ENCODE assay signal across 7 mouse cellular contexts in genomic region chr16:20185368-20185767, GRCm38 (mm10). TPM values are rescaled to one million over a fixed set of nuclear protein-coding genes. Genes with fewer than 3 reads are reported as not detected.
DNase-seq lines count a peak whose midpoint lies in the region; ATAC-seq and TF ChIP-seq lines count a peak whose summit lies in the region.

No protein-coding gene starts in this region.

- peaks cover 45% of the 10 kb centered on the region for H3K36me3 ChIP-seq in kidney, postnatal 0 days (ENCODE audit: insufficient read depth, low read length)
- peaks cover 56% of the 10 kb centered on the region for H3K36me3 ChIP-seq in C2C12 (ENCODE audit: control insufficient read depth, insufficient read depth)
- H3K36me3 ChIP-seq in hindbrain, postnatal 0 days (ENCODE audit: insufficient read depth, low read length), result peaks cover 29% of the 10 kb centered on the region

- DNase-seq in kidney, postnatal 0 days (ENCODE audit: low spot score), result peak; percentile 16
- no peak for DNase-seq in kidney, adult 11 months
- DNase-seq in ES-CJ7 (ENCODE audit: low read depth, low spot score), result peak; percentile 43
- DNase-seq in hindbrain, postnatal 0 days (ENCODE audit: low spot score), result peak; percentile 47
- DNase-seq in gastrocnemius, postnatal 4 days (ENCODE audit: low spot score in 2 of 2), result no peak
- DNase-seq in urinary bladder, postnatal 4 days (ENCODE audit: low spot score in 2 of 2), result no peak

- H3K9ac ChIP-seq in kidney, postnatal 0 days (ENCODE audit: low read depth, low read length), result no peak overlapping the region
- H3K9ac ChIP-seq in hindbrain, postnatal 0 days (replicated peaks; ENCODE audit: low read length), result no peak overlapping the region

- no peak overlapping the region for H3K4me3 ChIP-seq in kidney, postnatal 0 days (replicated peaks; ENCODE audit: low read depth, low read length)
- no peak overlapping the region for H3K4me3 ChIP-seq in C2C12 (ENCODE audit: insufficient read depth, poor library complexity, severe bottlenecking)
- H3K4me3 ChIP-seq in hindbrain, postnatal 0 days (ENCODE audit: low read length), result no peak overlapping the region

- H3K27me3 ChIP-seq in kidney, postnatal 0 days (ENCODE audit: insufficient read depth, low read length), result no peaks in the 10 kb centered on the region
- H3K27me3 ChIP-seq in C2C12 (ENCODE audit: control insufficient read depth, insufficient read depth, insufficient read length), result no peaks in the 10 kb centered on the region
- no peaks in the 10 kb centered on the region for H3K27me3 ChIP-seq in hindbrain, postnatal 0 days (ENCODE audit: insufficient read depth, low read length)

- H3K4me2 ChIP-seq in kidney, postnatal 0 days (ENCODE audit: low read length), result no peak overlapping the region
- no peak overlapping the region for H3K4me2 ChIP-seq in hindbrain, postnatal 0 days (ENCODE audit: low read depth, low read length)

- H3ac ChIP-seq in C2C12 (ENCODE audit: control insufficient read depth, insufficient read length, low read depth), result no peak overlapping the region

- no peak for ATAC-seq in kidney, postnatal 0 days (replicated peaks; ENCODE audit: low FRiP score, low read depth)
- 0 out of 2 replicates have a peak, but pooled peaks have one; percentile 27 for ATAC-seq in hindbrain, postnatal 0 days

- H3K4me1 ChIP-seq in kidney, postnatal 0 days (replicated peaks; ENCODE audit: insufficient read depth, low read length), result no peaks in the 10 kb centered on the region
- H3K4me1 ChIP-seq in hindbrain, postnatal 0 days (ENCODE audit: insufficient read depth, low read length), result no peaks in the 10 kb centered on the region

- 67% methylated on average over 2 of the region's 2 CpGs for WGBS in kidney, postnatal 0 days
- WGBS in hindbrain, postnatal 0 days, result 63% methylated on average over 2 of the region's 2 CpGs

- H3K79me3 ChIP-seq in C2C12 (ENCODE audit: low read depth), result no peaks in the 10 kb centered on the region

- no peaks in the 10 kb centered on the region for H3K9me3 ChIP-seq in kidney, postnatal 0 days (replicated peaks; ENCODE audit: low read length)
- H3K9me3 ChIP-seq in hindbrain, postnatal 0 days (ENCODE audit: low read length), result no peaks in the 10 kb centered on the region

- no peak overlapping the region for H3K27ac ChIP-seq in kidney, postnatal 0 days
- no peak overlapping the region for H3K27ac ChIP-seq in hindbrain, postnatal 0 days

- H3K79me2 ChIP-seq in C2C12 (ENCODE audit: control insufficient read depth, insufficient read depth), result no peaks in the 10 kb centered on the region

- TF ChIP-seq CTCF in kidney, postnatal 0 days (IDR thresholded peaks at IDR 0.05; ENCODE audit: low read depth), result peak; percentile 68
- peak; percentile 31 for TF ChIP-seq CTCF in C2C12 (IDR thresholded peaks at IDR 0.05; ENCODE audit: control insufficient read depth, insufficient read depth, insufficient read length)
- TF ChIP-seq CTCF in hindbrain, postnatal 0 days (IDR thresholded peaks at IDR 0.05; ENCODE audit: low read depth), result peak; percentile 70

TF ChIP-seq in C2C12, 6 proteins besides CTCF, POLR2A, EP300 and RAD21:
- TF ChIP-seq USF1 (IDR thresholded peaks at IDR 0.05; ENCODE audit: low read depth) (no peak), FOSL1 (IDR thresholded peaks at IDR 0.05; ENCODE audit: insufficient read depth, low read length, poor library complexity, severe bottlenecking) (no peak), MYOG (IDR thresholded peaks at IDR 0.05; ENCODE audit: control insufficient read depth, extremely low read depth, insufficient read length) (no peak), MYOD1 (IDR thresholded peaks at IDR 0.05; ENCODE audit: control insufficient read depth, insufficient read length, low read depth) (no peak), CEBPB (IDR thresholded peaks at IDR 0.05; ENCODE audit: low read depth) (no peak), MAX (IDR thresholded peaks at IDR 0.05) (no peak)

RNA-seq across cellular contexts. Expression of gene Yeats2, which starts 44.5 kb away (rescaled TPM):
- polyA plus RNA-seq in kidney, postnatal 0 days (2015; fragmentation: Nextera tagmentation; extraction: Ambion mirVana), result 12.5 and 12.7 TPM in 2 replicates
- 9.6 TPM for polyA plus RNA-seq in C2C12 (2012; fragmentation: generic; extraction: Trizol)
- 43.6 and 48.6 TPM in 2 replicates for total RNA-seq in hindbrain, postnatal 0 days (2014; rRNA removed)
- polyA plus RNA-seq in hindbrain, postnatal 0 days (2015; fragmentation: Nextera tagmentation; extraction: Ambion mirVana), result 11.1 and 11.4 TPM in 2 replicates
- 10 to 100 TPM; 42.0 to 51.7 TPM for total RNA-seq in gastrocnemius, postnatal 4 days (2021)

RNA-seq across cellular contexts. Expression of gene Map6d1, which starts 55.8 kb away (rescaled TPM):
- polyA plus RNA-seq in kidney, postnatal 0 days (2015; fragmentation: Nextera tagmentation; extraction: Ambion mirVana), result 0.36 and 0.37 TPM in 2 replicates
- polyA plus RNA-seq in C2C12 (2012; fragmentation: generic; extraction: Trizol), result 0.13 TPM
- total RNA-seq in hindbrain, postnatal 0 days (2014; rRNA removed), result 12.4 and 16.3 TPM in 2 replicates
- polyA plus RNA-seq in hindbrain, postnatal 0 days (2015; fragmentation: Nextera tagmentation; extraction: Ambion mirVana), result 5.2 and 5.3 TPM in 2 replicates
- total RNA-seq in gastrocnemius, postnatal 4 days (2021), result 1 to 10 TPM; 1.7 to 1.9 TPM

Comparison
In these comparisons a context has a peak if more than half of its experiments do, and no peak if none do; other contexts are left out.
1. DNase-seq: peak in kidney, postnatal 0 days (single experiment), ES-CJ7 (single experiment) and hindbrain, postnatal 0 days (single experiment); none in kidney, adult 11 months (single experiment), gastrocnemius, postnatal 4 days (0 of 2) and urinary bladder, postnatal 4 days (0 of 2).
2. Peak in every context shown above with its lines, with median percentiles within 50 percentile points of each other: CTCF ChIP-seq.